Mouse (Mus musculus) kidney, postnatal 4 days (tissue): ENCODE data around the gene Adcy5.

Experiments used
- DNase-seq, 2 experiments: peaks; one replicate each; pipeline ENCODE4 v3.0.0; 2021; ENCODE audit warnings: mixed read lengths in 2 of 2

Gene Adcy5

GRCm38 (mm10) chr16:35154641-35155390, at the start of gene Adcy5:
Gene Adcy5 (plus strand): TSS chr16:35154877.
- DNase-seq = peak; percentile 59 to 69

GRCm38 (mm10) chr16:35107985-35108384, 46.7 kb upstream of the Adcy5 start:
- DNase-seq = no peak

GRCm38 (mm10) chr16:35109156-35109555, 45.5 kb upstream of the Adcy5 start:
- DNase-seq = peak; percentile 57 to 61

- DNase-seq = no peak
These were observed 44.9 kb upstream of the Adcy5 start for GRCm38 (mm10) chr16:35109656-35110291.

- peak; percentile 93 to 94 for DNase-seq
These were observed 44.1 kb upstream of the Adcy5 start for GRCm38 (mm10) chr16:35110410-35111142.

GRCm38 (mm10) chr16:35111143-35111620, 43.5 kb upstream of the Adcy5 start:
- peak; percentile 36 to 51 for DNase-seq

- no peak for DNase-seq
These were observed 41.2 kb upstream of the Adcy5 start for GRCm38 (mm10) chr16:35113496-35113895.

GRCm38 (mm10) chr16:35116328-35116956, 38.2 kb upstream of the Adcy5 start:
- DNase-seq = no peak

- no peak for DNase-seq
These were observed 37.2 kb upstream of the Adcy5 start for GRCm38 (mm10) chr16:35117436-35117835.

- DNase-seq = no peak
These were observed 34.1 kb upstream of the Adcy5 start for GRCm38 (mm10) chr16:35120603-35121002.

GRCm38 (mm10) chr16:35127270-35127669, 27.4 kb upstream of the Adcy5 start:
- no peak for DNase-seq

- DNase-seq = no peak
These were observed 24.5 kb upstream of the Adcy5 start for GRCm38 (mm10) chr16:35130172-35130571.

GRCm38 (mm10) chr16:35139416-35139815, 15.3 kb upstream of the Adcy5 start:
- DNase-seq = no peak

GRCm38 (mm10) chr16:35139873-35140619, 14.6 kb upstream of the Adcy5 start:
- no peak for DNase-seq

GRCm38 (mm10) chr16:35140620-35140975, 14.1 kb upstream of the Adcy5 start:
- no peak for DNase-seq

GRCm38 (mm10) chr16:35141839-35142238, 12.8 kb upstream of the Adcy5 start:
- DNase-seq = no peak

GRCm38 (mm10) chr16:35146153-35146552, 8.5 kb upstream of the Adcy5 start:
- no peak for DNase-seq

GRCm38 (mm10) chr16:35153146-35153755, 1.4 kb upstream of the Adcy5 start:
- DNase-seq = no peak

GRCm38 (mm10) chr16:35154245-35154640, 434 bp upstream of the Adcy5 start:
- DNase-seq = peak; percentile 54 to 62

- peak; percentile 68 to 81 for DNase-seq
These were observed 971 bp downstream of the Adcy5 start for GRCm38 (mm10) chr16:35155391-35156305.

GRCm38 (mm10) chr16:35156306-35156695, 1.6 kb downstream of the Adcy5 start:
- DNase-seq = peak; percentile 73 to 80
